Mouse (Mus musculus) liver, adult 2 months (tissue): ENCODE data around the gene Polr2c.

Experiments
- CTCF ChIP-seq: fragments of 200-500 bp; IDR thresholded peaks from 2 replicates; pipeline ENCODE4 v1.5.1; 2011; ENCODE audit warnings: low read depth, low read length, control low read depth
- POLR2A ChIP-seq: fragments of 200-500 bp; IDR thresholded peaks from 2 replicates; pipeline ENCODE4 v1.6.1; 2011; ENCODE audit warnings: low read length, control low read depth; ENCODE audit not compliant: insufficient read depth; ENCODE audit errors: extremely low read depth

GRCm38 (mm10) chr8:94820553-94820952 is 36.7 kb upstream of the Polr2c start:
- TF ChIP-seq CTCF (no peak), POLR2A (no peak)
